Mouse (Mus musculus): Measurements from ENCODE around the gene Camkk1. TPM values are rescaled to one million over a fixed set of nuclear protein-coding genes. Genes with fewer than 3 reads are reported as not detected.

Camkk1 gene
- total RNA-seq, 2 experiments from 2014 or later = 173 to 177 TPM

- no peak overlapping the region for H3K27ac ChIP-seq
- no peak overlapping the region for H3K4me3 ChIP-seq
- DNase-seq (ENCODE audit: low spot score in 2 of 2) = no peak
- TF ChIP-seq CTCF (conservative IDR thresholded peaks at IDR 0.05) = no peak
Observed at GRCm38 (mm10) chr11:73080306-73080705, 61.5 kb downstream of the Camkk1 start.

- no peak overlapping the region for H3K4me3 ChIP-seq
- DNase-seq (ENCODE audit: low spot score in 2 of 2) = no peak
- no peak for TF ChIP-seq CTCF (conservative IDR thresholded peaks at IDR 0.05)
- peak overlapping the region; percentile 72 for H3K27ac ChIP-seq
Observed at GRCm38 (mm10) chr11:73084303-73084702, 65.5 kb downstream of the Camkk1 start.

- H3K27ac ChIP-seq = peak overlapping the region; percentile 72
- TF ChIP-seq CTCF (conservative IDR thresholded peaks at IDR 0.05) = no peak
- DNase-seq (ENCODE audit: low spot score in 2 of 2) = peak; percentile 29 to 53
- no peak overlapping the region for H3K4me3 ChIP-seq
Observed at GRCm38 (mm10) chr11:73084804-73085231, 66.0 kb downstream of the Camkk1 start.

- TF ChIP-seq CTCF (conservative IDR thresholded peaks at IDR 0.05) = no peak
- no peak for DNase-seq (ENCODE audit: low spot score in 2 of 2)
- Histone ChIP-seq H3K27ac (peak overlapping the region; percentile 72), H3K4me3 (no peak overlapping the region)
Observed at GRCm38 (mm10) chr11:73085391-73085790, 66.6 kb downstream of the Camkk1 start.

- Histone ChIP-seq H3K4me3 (no peak overlapping the region), H3K27ac (peak overlapping the region; percentile 72; the same call in 1 of the 2 replicates)
- DNase-seq (ENCODE audit: low spot score in 2 of 2) = no peak
- no peak for TF ChIP-seq CTCF (conservative IDR thresholded peaks at IDR 0.05)
Observed at GRCm38 (mm10) chr11:73087700-73088480, 69.1 kb downstream of the Camkk1 start.

- DNase-seq (ENCODE audit: low spot score in 2 of 2) = no peak
- Histone ChIP-seq H3K4me3 (no peak within 1 kb of the TSS), H3K27ac (no peak within 1 kb of the TSS)
- TF ChIP-seq CTCF (conservative IDR thresholded peaks at IDR 0.05) = no peak
Observed at GRCm38 (mm10) chr11:73090283-73090682, 71.5 kb downstream of the Camkk1 start, which contains the start of gene Itgae. TSS of gene Itgae (plus strand) at chr11:73090583.

- TF ChIP-seq CTCF (conservative IDR thresholded peaks at IDR 0.05) = no peak
- Histone ChIP-seq H3K4me3 (no peak overlapping the region), H3K27ac (no peak overlapping the region)
- no peak for DNase-seq (ENCODE audit: low spot score in 2 of 2)
Observed at GRCm38 (mm10) chr11:73090826-73091225, 72.0 kb downstream of the Camkk1 start.

Other genes starting within 250 kb of the Camkk1 start
- gene Cyb5d2, start 222.9 kb upstream of the Camkk1 start, total RNA-seq (2021) = 10 to 100 TPM; 17.9 to 19.9 TPM
- 10 to 100 TPM; 47.8 to 49.5 TPM for gene Zzef1, start 222.8 kb upstream of the Camkk1 start, total RNA-seq (2021)
- 1 to 10 TPM; 5.4 to 6.2 TPM for gene Atp2a3, start 57.8 kb upstream of the Camkk1 start, total RNA-seq (2021)
- under 1 TPM; 0.15 to 0.44 TPM for gene P2rx1, start 19.9 kb upstream of the Camkk1 start, total RNA-seq (2021)
- gene Ncbp3, start 28.8 kb downstream of the Camkk1 start, total RNA-seq (2021) = 10 to 100 TPM; 10.6 to 11.8 TPM
- under 1 TPM; 0.15 to 0.20 TPM for gene Itgae, start 71.6 kb downstream of the Camkk1 start, total RNA-seq (2021)
- under 1 TPM; 0.33 to 0.44 TPM for gene Haspin, start 119.3 kb downstream of the Camkk1 start, total RNA-seq (2021)
- gene P2rx5, start 141.4 kb downstream of the Camkk1 start, total RNA-seq (2021) = 1 to 10 TPM; 2.0 to 3.1 TPM
- 10 to 100 TPM; 44.6 to 47.5 TPM for gene Emc6, start 158.0 kb downstream of the Camkk1 start, total RNA-seq (2021)
- gene Tax1bp3, start 158.1 kb downstream of the Camkk1 start, total RNA-seq (2021) = 1 to 10 TPM; 9.2 TPM
- gene Ctns, start 180.0 kb downstream of the Camkk1 start, total RNA-seq (2021) = 10 to 100 TPM; 20.1 to 23.2 TPM
- gene Shpk, start 180.5 kb downstream of the Camkk1 start, total RNA-seq (2021) = 1 to 10 TPM; 3.1 to 3.2 TPM
- gene Trpv1, start 215.3 kb downstream of the Camkk1 start, total RNA-seq (2021) = not detected
- gene Trpv3, start 248.4 kb downstream of the Camkk1 start, total RNA-seq (2021) = under 1 TPM; 0.54 to 0.59 TPM

Data from layer of hippocampus, adult 2 months (tissue).